Mouse (Mus musculus): ENCODE measurements around the gene C9orf72.

DNA sequence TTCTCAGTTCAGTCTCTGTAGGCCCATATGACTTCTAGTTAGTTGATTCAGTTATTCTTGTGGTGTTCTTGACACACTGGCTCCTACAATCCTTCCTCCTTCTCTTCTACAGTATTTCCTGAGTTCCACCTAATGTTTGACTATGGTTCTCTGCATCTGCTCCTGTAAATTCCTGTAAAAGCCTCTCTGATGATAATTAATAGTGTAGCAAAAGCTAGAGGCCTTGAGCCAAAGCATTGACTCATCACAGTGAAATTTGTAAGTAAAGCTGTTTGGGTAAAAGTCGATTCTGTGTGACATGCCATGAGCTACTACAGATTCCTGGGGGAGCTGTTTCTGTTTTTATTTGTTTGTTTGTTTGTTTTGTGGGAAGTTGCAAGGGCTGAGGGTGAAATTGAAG, 18.0 kb upstream of the C9orf72 start:
- no peak for TF ChIP-seq CTCF (IDR thresholded peaks at IDR 0.05; ENCODE audit: low read depth, low read length)
- no peak for TF ChIP-seq POLR2A (IDR thresholded peaks at IDR 0.05; ENCODE audit: insufficient read depth, low read length)
- no peak for TF ChIP-seq EP300 (IDR thresholded peaks at IDR 0.05; ENCODE audit: insufficient read depth, low read depth, low read length)

All from ES-Bruce4 (cell line).